Comparison of ENCODE assay signal across 23 mouse cellular contexts in genomic region chr2:135263943-135264342, GRCm38 (mm10).
DNase-seq lines count a peak whose midpoint lies in the region; ATAC-seq and TF ChIP-seq lines count a peak whose summit lies in the region.
"Had no signal": no experiment of that assay in that cellular context is flagged by ENCODE, and none has a peak within 500 bp of the region (broad histone marks: within the 10 kb centered on the region; RNA-seq: fewer than 3 reads in every experiment).

No protein-coding gene starts in this region.

- 75% methylated on average over 2 of the region's 2 CpGs for WGBS in heart, embryonic 11.5 days (ENCODE audit: insufficient replicate concordance)
- 57% methylated on average over 2 of the region's 2 CpGs for WGBS in kidney, adult 2 months
- WGBS in kidney, embryonic 16.5 days = 79% methylated on average over 2 of the region's 2 CpGs
- WGBS in lung, postnatal 0 days = 68% methylated on average over 2 of the region's 2 CpGs

- H3K4me1 ChIP-seq in heart, embryonic 11.5 days (ENCODE audit: control insufficient read depth, insufficient read depth, low read length) = no peaks in the 10 kb centered on the region
- H3K4me1 ChIP-seq in kidney, adult 2 months (ENCODE audit: control insufficient read depth, insufficient read depth, low read length) = peaks cover 3% of the 10 kb centered on the region; the same call in 1 of the 2 replicates
- H3K4me1 ChIP-seq in kidney, embryonic 16.5 days (ENCODE audit: insufficient read depth, low read length) = no peaks in the 10 kb centered on the region
- no peaks in the 10 kb centered on the region for H3K4me1 ChIP-seq in lung, postnatal 0 days (ENCODE audit: insufficient read depth, low read depth, low read length)
- H3K4me1 ChIP-seq: embryonic facial prominence, embryonic 13.5 days; forebrain, embryonic 15.5 days; limb, embryonic 10.5 days; megakaryocyte, embryonic 14.5 days; neural tube, embryonic 13.5 days had no signal

- no peak for TF ChIP-seq POLR2A in kidney, adult 2 months (IDR thresholded peaks at IDR 0.05; ENCODE audit: low read depth, low read length)

- no peak overlapping the region for H3K4me3 ChIP-seq in heart, embryonic 11.5 days (ENCODE audit: low read depth, low read length)
- H3K4me3 ChIP-seq in kidney, adult 2 months (ENCODE audit: insufficient read depth, low read depth, low read length) = no peak overlapping the region
- H3K4me3 ChIP-seq in kidney, embryonic 16.5 days (ENCODE audit: low read length) = no peak overlapping the region
- H3K4me3 ChIP-seq in lung, postnatal 0 days (ENCODE audit: low read depth, low read length) = no peak overlapping the region
- H3K4me3 ChIP-seq: embryonic facial prominence, embryonic 13.5 days; forebrain, embryonic 15.5 days; left cerebral cortex, adult 2 months; limb, embryonic 10.5 days; megakaryocyte, embryonic 14.5 days; neural tube, embryonic 13.5 days had no signal

- no peak for TF ChIP-seq CTCF in kidney, adult 2 months (conservative IDR thresholded peaks at IDR 0.05; ENCODE audit: insufficient read depth, insufficient read length, low read depth, low read length)
- peak; percentile 34 for TF ChIP-seq CTCF in lung, postnatal 0 days (IDR thresholded peaks at IDR 0.05)

- H3K27ac ChIP-seq in heart, embryonic 11.5 days (ENCODE audit: low read depth, low read length) = no peak overlapping the region
- H3K27ac ChIP-seq in kidney, adult 2 months (ENCODE audit: insufficient read depth, low read depth, low read length) = no peak overlapping the region
- no peak overlapping the region for H3K27ac ChIP-seq in kidney, embryonic 16.5 days (ENCODE audit: low read length)
- no peak overlapping the region for H3K27ac ChIP-seq in lung, postnatal 0 days (ENCODE audit: low read length)
- H3K27ac ChIP-seq: embryonic facial prominence, embryonic 13.5 days; forebrain, embryonic 15.5 days; hindbrain, postnatal 0 days; left cerebral cortex, adult 2 months; limb, embryonic 10.5 days; neural tube, embryonic 13.5 days had no signal

- DNase-seq in heart, adult 11 months = peak; percentile 89
- peak; percentile 57 for DNase-seq in kidney, adult 2 months
- DNase-seq in lung, postnatal 0 days (ENCODE audit: low spot score) = peak; percentile 12
- no peak for DNase-seq in lung, adult 18-20 months
- peak; percentile 9 for DNase-seq in skeletal muscle tissue, adult 2 months (ENCODE audit: low read depth, low spot score)
- no peak for DNase-seq in testis, postnatal 10 days (ENCODE audit: low spot score)
- DNase-seq: cerebellum, adult 9-11 months; gastrocnemius, postnatal 36 days; liver, postnatal 0 days; midbrain, embryonic 14.5 days; right cerebral cortex, adult 18-20 months; thymus, postnatal 36 days had no signal

- no peak for ATAC-seq in heart, embryonic 11.5 days (replicated peaks; ENCODE audit: insufficient number of reproducible peaks, low FRiP score, low TSS enrichment)
- ATAC-seq in kidney, embryonic 16.5 days (ENCODE audit: low FRiP score, low TSS enrichment) = no peak
- 0 out of 2 replicates have a peak, but pooled peaks have one; percentile 11 for ATAC-seq in lung, postnatal 0 days
- ATAC-seq: forebrain, embryonic 15.5 days; hindbrain, postnatal 0 days; intestine, postnatal 0 days; liver, postnatal 0 days had no signal

- no peaks in the 10 kb centered on the region for H3K9me3 ChIP-seq in heart, embryonic 11.5 days (replicated peaks; ENCODE audit: control insufficient read depth, low read length)
- no peaks in the 10 kb centered on the region for H3K9me3 ChIP-seq in kidney, embryonic 16.5 days (ENCODE audit: low read length)
- H3K9me3 ChIP-seq in lung, postnatal 0 days (ENCODE audit: low read length) = no peaks in the 10 kb centered on the region
- H3K9me3 ChIP-seq: embryonic facial prominence, embryonic 13.5 days; forebrain, embryonic 15.5 days; limb, embryonic 10.5 days; megakaryocyte, embryonic 14.5 days; neural tube, embryonic 13.5 days had no signal

- H3K36me3 ChIP-seq in heart, embryonic 11.5 days (ENCODE audit: control insufficient read depth, insufficient read depth, low read length) = no peaks in the 10 kb centered on the region
- no peaks in the 10 kb centered on the region for H3K36me3 ChIP-seq in kidney, adult 2 months (ENCODE audit: control insufficient read depth, insufficient read depth, low read length)
- no peaks in the 10 kb centered on the region for H3K36me3 ChIP-seq in kidney, embryonic 16.5 days (ENCODE audit: insufficient read depth, low read length)
- no peaks in the 10 kb centered on the region for H3K36me3 ChIP-seq in lung, postnatal 0 days (ENCODE audit: insufficient read depth, low read length)
- H3K36me3 ChIP-seq: embryonic facial prominence, embryonic 13.5 days; forebrain, embryonic 15.5 days; limb, embryonic 10.5 days had no signal

- no peak for TF ChIP-seq EP300 in lung, postnatal 0 days (IDR thresholded peaks at IDR 0.05)

- H3K27me3 ChIP-seq in heart, embryonic 11.5 days (ENCODE audit: control insufficient read depth, insufficient read depth, low read length) = no peaks in the 10 kb centered on the region
- H3K27me3 ChIP-seq in kidney, adult 2 months (replicated peaks; ENCODE audit: control insufficient read depth, insufficient read depth, low read length) = no peaks in the 10 kb centered on the region
- no peaks in the 10 kb centered on the region for H3K27me3 ChIP-seq in kidney, embryonic 16.5 days (ENCODE audit: insufficient read depth, low read length)
- H3K27me3 ChIP-seq in lung, postnatal 0 days (replicated peaks; ENCODE audit: insufficient read depth, low read length) = no peaks in the 10 kb centered on the region
- H3K27me3 ChIP-seq: CH12.LX; embryonic facial prominence, embryonic 13.5 days; forebrain, embryonic 15.5 days; megakaryocyte, embryonic 14.5 days; neural tube, embryonic 13.5 days had no signal

- no peak overlapping the region for H3K9ac ChIP-seq in heart, embryonic 11.5 days (ENCODE audit: low read depth, low read length)
- no peak overlapping the region for H3K9ac ChIP-seq in kidney, embryonic 16.5 days (replicated peaks; ENCODE audit: low read length)
- H3K9ac ChIP-seq in lung, postnatal 0 days (replicated peaks; ENCODE audit: low read depth) = no peak overlapping the region
- H3K9ac ChIP-seq: embryonic facial prominence, embryonic 13.5 days; forebrain, embryonic 15.5 days; liver, postnatal 0 days; neural tube, embryonic 13.5 days had no signal

- H3K4me2 ChIP-seq in heart, embryonic 11.5 days = no peak overlapping the region
- no peak overlapping the region for H3K4me2 ChIP-seq in kidney, embryonic 16.5 days (replicated peaks; ENCODE audit: low read depth, low read length)
- H3K4me2 ChIP-seq in lung, postnatal 0 days (replicated peaks; ENCODE audit: low read depth, low read length) = no peak overlapping the region
- H3K4me2 ChIP-seq: embryonic facial prominence, embryonic 13.5 days; forebrain, embryonic 15.5 days; neural tube, embryonic 13.5 days had no signal

Comparison
In these comparisons a context has a peak if more than half of its experiments do, and no peak if none do; other contexts are left out.
1. DNase-seq: peak in heart, adult 11 months (single experiment), kidney, adult 2 months (single experiment), lung, postnatal 0 days (single experiment) and skeletal muscle tissue, adult 2 months (single experiment); none in lung, adult 18-20 months (0 of 2) and testis, postnatal 10 days (single experiment).